Mouse (Mus musculus): ENCODE data around the gene Itpr2.

Itpr2 gene

GRCm38 (mm10) chr6:146258751-146259150 is 243.3 kb downstream of the Itpr2 start:
- no peak for DNase-seq (ENCODE audit: low spot score)

GRCm38 (mm10) chr6:146258261-146258660 is 243.8 kb downstream of the Itpr2 start:
- no peak for DNase-seq (ENCODE audit: low spot score)

DNA sequence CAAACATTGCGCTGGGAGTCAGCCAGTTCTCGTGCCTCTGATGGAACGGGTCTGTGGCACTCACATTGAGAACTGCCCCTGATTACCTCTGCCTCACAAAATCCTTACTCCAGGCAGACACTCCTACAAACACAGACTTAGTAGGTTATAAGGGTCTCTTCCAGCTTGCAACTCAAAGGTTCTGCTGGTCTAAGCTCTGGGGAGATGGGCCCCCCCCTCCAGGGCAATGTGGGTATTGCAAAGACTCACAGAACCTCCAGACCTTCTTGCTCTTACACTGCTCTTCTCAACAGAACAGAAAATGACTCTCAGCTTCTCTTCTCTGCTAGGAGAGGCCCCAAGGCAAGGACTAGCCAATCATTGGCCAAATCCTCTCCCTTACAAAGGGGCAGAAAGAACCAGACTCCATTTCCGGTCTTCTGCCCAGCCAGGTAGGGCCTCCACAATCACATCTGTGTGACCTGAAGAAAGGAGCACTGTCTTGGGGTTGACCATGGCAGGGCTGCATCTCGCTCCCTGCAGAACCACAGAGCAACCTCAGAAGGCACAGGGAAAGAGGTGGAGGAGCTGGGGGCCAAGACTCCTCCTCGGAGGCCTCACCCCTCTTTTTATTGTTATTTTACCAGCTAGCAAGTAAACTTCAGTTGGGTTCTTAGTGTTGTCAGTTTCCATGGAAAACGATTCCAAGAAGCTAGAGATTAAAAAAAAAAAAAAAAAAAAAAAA is 244.9 kb downstream of the Itpr2 start:
- DNase-seq (ENCODE audit: low spot score), result peak; percentile 74

DNA sequence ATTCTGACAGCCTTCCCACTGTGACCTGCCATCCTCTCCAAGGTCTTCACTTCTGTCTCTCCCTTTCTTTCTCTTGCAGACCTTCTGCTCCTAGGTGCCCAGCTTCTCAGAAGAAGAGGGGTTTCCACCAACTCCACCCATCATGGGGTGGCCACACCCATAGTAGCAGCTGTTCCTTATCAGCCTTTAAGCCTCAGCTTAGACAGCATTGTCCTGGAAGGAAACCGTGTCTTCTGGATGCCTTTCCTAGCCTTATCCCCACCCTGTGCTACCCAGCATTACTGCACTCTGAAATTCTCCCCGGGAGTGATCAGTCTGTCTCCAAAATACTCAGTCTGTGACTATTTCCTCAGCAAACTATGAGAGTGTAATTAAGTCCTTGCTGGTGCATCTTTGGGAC is 245.6 kb downstream of the Itpr2 start:
- DNase-seq (ENCODE audit: low spot score), result peak; percentile 57

DNA sequence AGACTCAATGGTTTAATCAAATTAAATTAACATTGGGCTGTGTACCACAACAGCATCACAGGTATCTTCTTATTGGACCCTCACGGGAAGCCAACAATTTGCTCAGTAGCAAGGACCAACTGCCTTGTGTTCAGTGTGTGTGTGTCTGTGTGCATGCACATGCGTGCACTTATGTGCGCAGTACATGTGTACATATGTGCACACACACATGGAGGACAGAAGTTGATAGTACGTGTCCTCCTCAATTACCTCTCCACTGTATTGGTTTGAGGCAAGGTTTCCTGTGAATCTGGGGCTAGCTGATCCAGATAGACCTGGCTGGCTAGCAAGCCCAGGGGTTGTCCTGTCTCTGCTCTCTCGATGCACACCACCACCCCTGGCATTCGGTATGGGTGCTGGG is 246.4 kb downstream of the Itpr2 start:
- no peak for DNase-seq (ENCODE audit: low spot score)

- no peak for DNase-seq (ENCODE audit: low spot score)
These were observed 247.1 kb downstream of the Itpr2 start for GRCm38 (mm10) chr6:146254931-146255330.

GRCm38 (mm10) chr6:146254216-146254820 is 247.7 kb downstream of the Itpr2 start:
- no peak for DNase-seq (ENCODE audit: low spot score)

- DNase-seq (ENCODE audit: low spot score), result no peak
These were observed 252.9 kb downstream of the Itpr2 start for GRCm38 (mm10) chr6:146249096-146249495.

- no peak for DNase-seq (ENCODE audit: low spot score)
These were observed 253.7 kb downstream of the Itpr2 start for GRCm38 (mm10) chr6:146248341-146248740.

DNA sequence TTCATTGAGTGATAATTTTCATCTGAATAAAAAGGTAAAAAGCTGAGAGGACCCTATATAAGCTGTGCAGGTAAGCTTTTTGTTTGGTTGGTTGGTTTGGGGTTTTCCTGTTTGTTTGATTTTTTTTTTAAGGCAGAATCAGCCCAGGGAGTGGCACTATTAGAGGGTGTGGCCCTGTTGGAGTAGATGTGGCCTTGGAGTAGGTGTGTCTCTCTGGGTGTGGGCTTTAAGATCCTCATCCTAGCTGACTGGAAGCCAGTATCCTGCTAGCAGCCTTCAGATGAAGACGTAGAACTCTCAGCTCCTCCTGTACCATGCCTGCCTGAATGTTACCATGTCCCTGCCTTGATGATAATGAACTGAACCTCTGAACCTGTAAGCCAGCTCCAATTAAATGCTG is 254.1 kb downstream of the Itpr2 start:
- DNase-seq (ENCODE audit: low spot score), result no peak

- no peak for DNase-seq (ENCODE audit: low spot score)
These were observed 255.7 kb downstream of the Itpr2 start for GRCm38 (mm10) chr6:146246368-146246767.

GRCm38 (mm10) chr6:146245888-146246287 is 256.1 kb downstream of the Itpr2 start:
- no peak for DNase-seq (ENCODE audit: low spot score)

GRCm38 (mm10) chr6:146243068-146243467 is 259.0 kb downstream of the Itpr2 start:
- no peak for DNase-seq (ENCODE audit: low spot score)

- DNase-seq (ENCODE audit: low spot score), result no peak
These were observed 260.7 kb downstream of the Itpr2 start for GRCm38 (mm10) chr6:146241336-146241735.

- DNase-seq (ENCODE audit: low spot score), result no peak
These were observed 266.9 kb downstream of the Itpr2 start for GRCm38 (mm10) chr6:146235165-146235564.

- no peak for DNase-seq (ENCODE audit: low spot score)
These were observed 267.6 kb downstream of the Itpr2 start for GRCm38 (mm10) chr6:146234417-146234816.

- no peak for DNase-seq (ENCODE audit: low spot score)
These were observed 271.1 kb downstream of the Itpr2 start for GRCm38 (mm10) chr6:146230903-146231302.

DNA sequence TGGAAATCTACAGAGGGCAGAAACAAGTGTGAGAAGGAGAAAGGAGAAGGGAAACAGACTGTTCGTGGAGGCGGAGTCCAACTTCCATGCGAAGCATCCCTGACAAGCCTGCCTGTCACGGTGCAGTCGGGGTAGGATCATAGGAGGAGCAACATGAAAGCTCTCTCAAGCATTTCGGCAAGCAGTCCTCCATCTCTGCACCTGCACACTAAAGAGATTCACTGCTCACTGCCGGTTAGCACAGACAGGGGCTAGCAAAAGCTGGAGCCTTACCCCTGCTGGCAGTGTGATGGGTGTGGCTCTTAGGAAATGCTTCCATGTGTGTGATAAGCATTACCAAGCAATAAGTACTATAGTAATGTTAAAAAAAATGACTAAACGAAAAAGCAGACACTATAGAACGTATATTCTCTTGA is 271.6 kb downstream of the Itpr2 start:
- peak; percentile 59 for DNase-seq (ENCODE audit: low spot score)

DNA sequence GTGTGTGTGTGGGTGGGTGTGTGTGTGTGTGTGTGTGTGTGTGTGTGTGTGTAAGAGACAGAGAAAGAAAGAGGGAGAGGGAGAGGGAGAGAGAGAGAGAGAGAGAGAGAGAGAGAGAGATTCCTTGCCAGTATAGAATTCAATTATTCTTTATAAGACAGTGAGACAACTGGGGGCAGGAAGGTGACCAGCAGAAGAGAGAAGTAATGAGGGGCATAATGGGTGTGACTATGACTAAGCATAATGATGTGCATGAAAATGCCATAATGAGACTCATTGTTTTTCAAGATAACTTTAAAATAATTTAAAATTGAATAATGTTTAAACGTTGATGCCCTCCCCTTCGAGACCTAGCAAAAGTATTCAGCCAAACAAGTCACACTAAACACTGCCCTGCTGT is 272.1 kb downstream of the Itpr2 start:
- no peak for DNase-seq (ENCODE audit: low spot score)

DNA sequence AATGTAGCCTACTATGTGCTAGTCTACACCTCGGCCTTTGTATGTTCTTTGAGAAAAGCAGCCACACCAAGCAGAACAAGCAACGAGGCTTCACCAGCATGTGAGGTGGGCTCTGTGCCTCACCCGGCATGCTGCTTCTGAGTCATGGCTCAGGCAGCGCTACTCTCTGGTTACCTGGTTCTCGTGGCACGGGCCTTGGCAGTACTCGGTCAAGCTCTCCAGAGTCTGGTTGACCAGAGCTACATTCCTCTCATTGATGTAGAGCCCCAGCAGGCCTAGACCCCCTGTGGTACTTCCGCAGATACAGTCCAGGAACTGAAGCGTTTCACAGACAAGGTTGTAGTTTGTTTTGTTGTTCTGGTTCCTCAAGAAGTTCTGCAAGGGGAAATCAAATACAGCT is 272.5 kb downstream of the Itpr2 start:
- DNase-seq (ENCODE audit: low spot score), result no peak

- no peak for DNase-seq (ENCODE audit: low spot score)
These were observed 274.0 kb downstream of the Itpr2 start for GRCm38 (mm10) chr6:146228048-146228447.

DNA sequence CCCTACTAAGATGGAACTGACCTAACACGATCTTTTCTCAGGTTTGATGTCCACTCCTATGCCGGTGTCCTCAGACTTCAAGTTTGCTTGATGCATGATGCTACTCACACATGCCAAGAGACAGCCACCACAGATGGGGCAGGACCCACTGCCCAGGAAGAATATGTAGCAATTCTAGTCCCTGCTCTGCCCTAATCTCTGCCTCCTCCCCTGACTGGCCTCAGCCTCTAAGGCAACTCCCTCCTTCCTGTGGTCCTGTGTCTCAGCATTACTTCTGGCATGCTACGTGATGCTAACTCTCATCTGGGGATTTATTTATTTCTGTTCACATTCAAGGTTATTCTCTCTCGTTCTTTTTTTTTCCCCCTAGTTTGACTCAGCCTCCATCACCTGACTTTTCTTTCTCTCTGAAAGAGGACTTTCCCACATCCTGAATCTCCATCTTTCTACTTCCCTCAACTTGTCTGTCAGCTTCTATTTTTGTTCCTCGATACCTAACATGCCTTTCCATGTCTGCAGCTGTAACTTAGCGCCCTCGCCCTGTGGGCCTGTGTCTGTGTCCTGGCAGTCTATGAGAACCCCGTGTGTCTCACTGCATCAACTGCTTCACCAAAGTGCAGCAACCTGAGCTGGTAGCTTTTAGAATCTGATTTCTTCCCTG is 279.5 kb downstream of the Itpr2 start:
- DNase-seq (ENCODE audit: low spot score), result no peak
